Mouse (Mus musculus): ENCODE data around the gene Zfp462. TPM values are rescaled to one million over a fixed set of nuclear protein-coding genes. Genes with fewer than 3 reads are reported as not detected.

Zfp462 gene
- total and polyA plus RNA-seq, 3 experiments = 0.05 TPM; not detected in 2

- TF ChIP-seq GATA1 (IDR thresholded peaks at IDR 0.05; ENCODE audit: borderline replicate concordance, low read length) (no peak), TAL1 (conservative IDR thresholded peaks at IDR 0.05; ENCODE audit: low read depth, low read length) (no peak), CTCF (IDR thresholded peaks at IDR 0.05; ENCODE audit: low read depth, low read length) (no peak), GATA2 (IDR thresholded peaks at IDR 0.05; ENCODE audit: borderline replicate concordance, low read depth, low read length) (no peak), POLR2AphosphoS5 (IDR thresholded peaks at IDR 0.05; ENCODE audit: insufficient replicate concordance, low read depth, low read length) (no peak)
- Histone ChIP-seq H3K36me3 (replicated peaks) (no peaks in the 10 kb centered on the region), H3K9me3 (replicated peaks) (peaks cover 34% of the 10 kb centered on the region), H3K4me1 (ENCODE audit: insufficient read depth, low read depth, low read length) (no peaks in the 10 kb centered on the region), H3K27me3 (ENCODE audit: insufficient read depth, low read length) (no peaks in the 10 kb centered on the region), H3K4me3 (ENCODE audit: low read depth, low read length) (no peak overlapping the region)
- no peak for ATAC-seq (ENCODE audit: extremely low read depth, insufficient number of reproducible peaks, low FRiP score, poor library complexity, severe bottlenecking)
- no peak for DNase-seq (ENCODE audit: low spot score)
Observed at GRCm38 (mm10) chr4:55128088-55128835, 183.4 kb downstream of the Zfp462 start.

Data from G1E (cell line).